Mouse (Mus musculus) heart, postnatal 25 days (tissue): ENCODE data around the gene Eif5b. TPM values are rescaled to one million over a fixed set of nuclear protein-coding genes. Genes with fewer than 3 reads are reported as not detected.

Experiments used
- DNase-seq: peaks from one replicate; pipeline ENCODE4 v3.0.0; 2022; ENCODE audit warnings: low spot score
- intact Hi-C: fragments of 180-260 bp; cut with DNase I; formaldehyde crosslinking; loops from one replicate; pipeline ENCODE4 v1.15.1; 2025
- total RNA-seq, 2 experiments: library from RNA; stranded (reverse); gene quantifications; 2 replicates each; pipeline ENCODE4 v1.2.3; 2021

Eif5b gene
- total RNA-seq, 2 experiments from 2014 or later = 42.9 to 45.7 TPM

DNA sequence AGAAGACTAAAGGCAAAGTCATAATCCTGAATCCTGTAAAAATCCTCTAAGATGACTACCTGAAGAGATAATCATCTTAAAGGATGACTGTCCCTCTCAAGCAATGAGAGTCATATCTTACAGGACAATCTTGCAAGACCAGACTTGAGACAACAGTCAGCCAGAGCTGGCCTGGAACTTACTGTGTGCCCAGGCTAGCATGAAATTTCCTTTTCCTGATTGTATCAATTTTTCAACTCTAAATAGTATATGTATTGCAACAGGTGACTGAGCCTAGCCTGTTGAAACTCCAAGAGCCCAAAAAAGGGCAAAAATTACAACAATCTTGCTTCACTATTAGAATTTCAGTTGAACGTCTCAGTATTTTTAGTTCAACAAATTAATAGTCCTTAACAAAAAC lies 105.4 kb downstream of the Eif5b start:
- intact Hi-C loops = no loop called here
- DNase-seq = no peak

GRCm38 (mm10) chr1:38103813-38104212 lies 106.0 kb downstream of the Eif5b start:
- no peak for DNase-seq

More at GRCm38 (mm10) chr1:38103813-38104212, 106.0 kb downstream of the Eif5b start:
- intact Hi-C loops = no loop called here

Other genes with a start within 250 kb of the Eif5b start
- 1 to 10 TPM; 3.5 to 4.3 TPM for gene Tsga10, start 131.6 kb upstream of the Eif5b start, total RNA-seq
- gene Lipt1, start 126.3 kb upstream of the Eif5b start, total RNA-seq = 10 to 100 TPM; 10.4 to 11.0 TPM
- gene Mitd1, start 107.6 kb upstream of the Eif5b start, total RNA-seq = 1 to 10 TPM; 4.7 to 5.1 TPM
- 100 to 1,000 TPM; 384 to 394 TPM for gene Mrpl30, start 107.5 kb upstream of the Eif5b start, total RNA-seq
- gene Lyg2, start 81.5 kb upstream of the Eif5b start, total RNA-seq = not detected
- not detected for gene Lyg1, start 40.3 kb upstream of the Eif5b start, total RNA-seq
- 10 to 100 TPM; 52.6 to 57.2 TPM for gene Txndc9, start 117 bp upstream of the Eif5b start, total RNA-seq
- 10 to 100 TPM; 12.0 to 16.4 TPM for gene Rev1, start 131.8 kb downstream of the Eif5b start, total RNA-seq